Mouse (Mus musculus) liver, embryonic 16.5 days (tissue): ENCODE results near the gene Napb. TPM values are rescaled to one million over a fixed set of nuclear protein-coding genes. Genes with fewer than 3 reads are reported as not detected.

Experiments used
- ATAC-seq: fragments of 200-750 bp; cut with Nextera tagmentation; 2 replicates; pipeline ENCODE4 v1.8.0; 2017; ENCODE audit warnings: low read depth, mild to moderate bottlenecking, moderate number of reproducible peaks, moderate library complexity
- H3K27ac ChIP-seq: fragments of 300-500 bp; sonication (generic); 2 replicates; pipeline ENCODE4 v1.5.1; 2014; ENCODE audit warnings: mild to moderate bottlenecking, low read length
- H3K27me3 ChIP-seq: fragments of 300-500 bp; sonication (generic); 2 replicates; pipeline ENCODE4 v1.6.1; 2014; ENCODE audit warnings: low read depth, low read length, mixed read lengths; ENCODE audit not compliant: control insufficient read depth, insufficient read depth
- H3K36me3 ChIP-seq: fragments of 300-500 bp; sonication (generic); 2 replicates; pipeline ENCODE4 v1.6.1; 2014; ENCODE audit warnings: mild to moderate bottlenecking; ENCODE audit not compliant: control insufficient read depth, insufficient read depth
- H3K4me1 ChIP-seq: fragments of 300-500 bp; sonication (generic); 2 replicates; pipeline ENCODE4 v1.6.1; 2014; ENCODE audit warnings: low read depth, low read length, mixed read lengths; ENCODE audit not compliant: control insufficient read depth
- H3K4me2 ChIP-seq: fragments of 300-500 bp; sonication (generic); 2 replicates; pipeline ENCODE4 v1.6.1; 2014; ENCODE audit warnings: low read depth, low read length, mixed read lengths
- H3K4me3 ChIP-seq: fragments of 300-500 bp; sonication (generic); 2 replicates; pipeline ENCODE4 v1.5.1; 2014; ENCODE audit warnings: low read depth, mild to moderate bottlenecking, low read length
- H3K9ac ChIP-seq: fragments of 300-500 bp; sonication (generic); 2 replicates; pipeline ENCODE4 v1.6.1; 2014; ENCODE audit warnings: low read depth, low read length
- H3K9me3 ChIP-seq: fragments of 300-500 bp; sonication (generic); replicated peaks from 2 replicates; pipeline ENCODE4 v1.6.1; 2016; ENCODE audit warnings: low read length; ENCODE audit not compliant: control insufficient read depth
- WGBS: fragments of 180-500 bp; shearing (Covaris S2); extraction: QIAGEN DNeasy Blood & Tissue Kit; methylation state at CpG from one replicate; pipeline ENCODE4 v1.1.7; 2014; ENCODE audit not compliant: insufficient replicate concordance; 5-methylcytosine and 5-hydroxymethylcytosine counted together
- polyA plus RNA-seq: library from polyadenylated mRNA; unstranded; fragments of >200 nt; fragmentation: Nextera tagmentation; extraction: Ambion mirVana; gene quantifications from 2 replicates; pipeline ENCODE4 v1.2.1, GENCODE M21; 2015

Gene Napb
- polyA plus RNA-seq, 1 experiment from 2014 or later: 0.34 TPM

GRCm38 (mm10) chr2:148743001-148743400, 10.7 kb upstream of the Napb start:
- no peak overlapping the region for H3K9ac ChIP-seq
- 55% methylated on average over 3 of the region's 3 CpGs for WGBS
- no peak for ATAC-seq

GRCm38 (mm10) chr2:148731614-148732326, 497 bp downstream of the Napb start:
- H3K27me3 ChIP-seq: no peaks in the 10 kb centered on the region
- no peaks in the 10 kb centered on the region for H3K4me1 ChIP-seq
- H3K27ac ChIP-seq: no peak overlapping the region
- H3K36me3 ChIP-seq: no peaks in the 10 kb centered on the region
- ATAC-seq: peak; percentile 28
- H3K9ac ChIP-seq: peak overlapping the region; percentile 58
- H3K9me3 ChIP-seq: no peaks in the 10 kb centered on the region
- peak overlapping the region; percentile 69 for H3K4me3 ChIP-seq
- H3K4me2 ChIP-seq: peak overlapping the region; percentile 73
- WGBS: 3% methylated on average over 35 of the region's 35 CpGs

More at GRCm38 (mm10) chr2:148743001-148743400, 10.7 kb upstream of the Napb start:
- Histone ChIP-seq H3K27me3 (no peaks in the 10 kb centered on the region), H3K36me3 (no peaks in the 10 kb centered on the region), H3K4me2 (no peak overlapping the region), H3K4me1 (no peaks in the 10 kb centered on the region), H3K9me3 (no peaks in the 10 kb centered on the region), H3K27ac (no peak overlapping the region), H3K4me3 (no peak overlapping the region)

- Histone ChIP-seq H3K9ac (no peak overlapping the region), H3K4me1 (no peaks in the 10 kb centered on the region), H3K4me2 (no peak overlapping the region), H3K4me3 (no peak overlapping the region), H3K27me3 (no peaks in the 10 kb centered on the region), H3K27ac (no peak overlapping the region), H3K36me3 (no peaks in the 10 kb centered on the region), H3K9me3 (no peaks in the 10 kb centered on the region)
- no peak for ATAC-seq
- 29% methylated on average over 2 of the region's 2 CpGs for WGBS
These were observed 12.8 kb downstream of the Napb start for GRCm38 (mm10) chr2:148719271-148719995.

- H3K4me2 ChIP-seq: no peak overlapping the region
- H3K9me3 ChIP-seq: no peaks in the 10 kb centered on the region
- 59% methylated on average over 2 of the region's 2 CpGs for WGBS
- no peaks in the 10 kb centered on the region for H3K4me1 ChIP-seq
- no peaks in the 10 kb centered on the region for H3K27me3 ChIP-seq
- H3K4me3 ChIP-seq: no peak overlapping the region
- no peak overlapping the region for H3K27ac ChIP-seq
- no peak overlapping the region for H3K9ac ChIP-seq
- ATAC-seq: no peak
- H3K36me3 ChIP-seq: no peaks in the 10 kb centered on the region
These were observed 15.2 kb downstream of the Napb start for GRCm38 (mm10) chr2:148717072-148717471.

- 61% methylated on average over 3 of the region's 3 CpGs for WGBS
These were observed 19.9 kb downstream of the Napb start for GRCm38 (mm10) chr2:148712326-148712725.

GRCm38 (mm10) chr2:148707202-148707530, 25.1 kb downstream of the Napb start:
- no peak overlapping the region for H3K27ac ChIP-seq
- H3K9me3 ChIP-seq: no peaks in the 10 kb centered on the region
- ATAC-seq: no peak
- 66% methylated on average over 6 of the region's 6 CpGs for WGBS
- no peaks in the 10 kb centered on the region for H3K4me1 ChIP-seq
- H3K27me3 ChIP-seq: no peaks in the 10 kb centered on the region
- no peak overlapping the region for H3K4me2 ChIP-seq
- no peak overlapping the region for H3K4me3 ChIP-seq
- no peaks in the 10 kb centered on the region for H3K36me3 ChIP-seq
- no peak overlapping the region for H3K9ac ChIP-seq

More at GRCm38 (mm10) chr2:148712326-148712725, 19.9 kb downstream of the Napb start:
- no peak for ATAC-seq
- Histone ChIP-seq H3K9ac (no peak overlapping the region), H3K4me1 (no peaks in the 10 kb centered on the region), H3K36me3 (no peaks in the 10 kb centered on the region), H3K27me3 (no peaks in the 10 kb centered on the region), H3K4me3 (no peak overlapping the region), H3K27ac (no peak overlapping the region), H3K4me2 (no peak overlapping the region), H3K9me3 (no peaks in the 10 kb centered on the region)

GRCm38 (mm10) chr2:148706409-148707201, 25.7 kb downstream of the Napb start:
- H3K36me3 ChIP-seq: no peaks in the 10 kb centered on the region
- no peak overlapping the region for H3K4me2 ChIP-seq
- no peaks in the 10 kb centered on the region for H3K27me3 ChIP-seq
- H3K4me1 ChIP-seq: no peaks in the 10 kb centered on the region
- no peak overlapping the region for H3K4me3 ChIP-seq
- WGBS: 68% methylated on average over 15 of the region's 15 CpGs
- no peak overlapping the region for H3K9ac ChIP-seq
- no peak overlapping the region for H3K27ac ChIP-seq
- no peak for ATAC-seq
- no peaks in the 10 kb centered on the region for H3K9me3 ChIP-seq

GRCm38 (mm10) chr2:148698571-148698970, 33.7 kb downstream of the Napb start:
- H3K27ac ChIP-seq: no peak overlapping the region

More at GRCm38 (mm10) chr2:148698571-148698970, 33.7 kb downstream of the Napb start:
- ATAC-seq: no peak
- H3K4me3 ChIP-seq: no peak overlapping the region
- H3K27me3 ChIP-seq: no peaks in the 10 kb centered on the region
- peaks cover 2% of the 10 kb centered on the region; the same call in 1 of the 2 replicates for H3K36me3 ChIP-seq
- no peaks in the 10 kb centered on the region for H3K4me1 ChIP-seq
- no peaks in the 10 kb centered on the region for H3K9me3 ChIP-seq
- no peak overlapping the region for H3K9ac ChIP-seq
- no peak overlapping the region for H3K4me2 ChIP-seq
- WGBS: 40% methylated on average over 5 of the region's 5 CpGs
